Mouse (Mus musculus) bone marrow macrophage, adult 2 months (primary cell): Measurements from ENCODE around the gene P2ry14.

Source experiments
- CTCF ChIP-seq: IDR thresholded peaks from 2 replicates; pipeline ENCODE4 v1.5.1; 2012; ENCODE audit warnings: low read depth, mild to moderate bottlenecking, low read length, moderate library complexity
- POLR2A ChIP-seq: IDR thresholded peaks from 2 replicates; pipeline ENCODE4 v1.6.1; 2012; ENCODE audit warnings: mild to moderate bottlenecking, low read depth, low read length, borderline replicate concordance

GRCm38 (mm10) chr3:59130431-59130830, 23.0 kb downstream of the P2ry14 start:
- TF ChIP-seq CTCF (no peak), POLR2A (no peak)
